Mouse (Mus musculus) myocyte (in vitro differentiated cells): ENCODE measurements around the gene Zfp385c.

ENCODE experiments used
- CEBPB ChIP-seq: IDR thresholded peaks from 2 replicates; pipeline ENCODE4 v1.6.1; 2011; ENCODE audit warnings: mild to moderate bottlenecking, moderate library complexity; ENCODE audit not compliant: poor library complexity, insufficient read depth, severe bottlenecking
- E2F4 ChIP-seq: IDR thresholded peaks from one replicate; pipeline ENCODE4 v1.6.1; 2011; ENCODE audit warnings: mild to moderate bottlenecking, control low read depth, moderate library complexity; ENCODE audit not compliant: insufficient read depth
- MAX ChIP-seq: IDR thresholded peaks from one replicate; pipeline ENCODE4 v1.6.1; 2011; ENCODE audit warnings: low read depth, mild to moderate bottlenecking, control low read depth
- MYOD1 ChIP-seq, 3 experiments: IDR thresholded peaks; one replicate each; pipeline ENCODE4 v1.6.1; 2011; ENCODE audit warnings: control low read depth in 2 of 3, low read depth in 2 of 3, mild to moderate bottlenecking in 2 of 3, moderate library complexity in 1 of 3; ENCODE audit not compliant: insufficient read length in 2 of 3, control insufficient read depth in 1 of 3
- MYOG ChIP-seq, 3 experiments: IDR thresholded peaks; one replicate each; pipeline ENCODE4 v1.6.1; 2011; ENCODE audit warnings: control low read depth in 2 of 3, low read depth in 2 of 3, mild to moderate bottlenecking in 2 of 3; ENCODE audit not compliant: insufficient read length in 2 of 3, control insufficient read depth in 1 of 3, insufficient read depth in 1 of 3
- POLR2A ChIP-seq: IDR thresholded peaks from one replicate; pipeline ENCODE4 v1.6.1; 2011; ENCODE audit warnings: low read depth, mild to moderate bottlenecking, control low read depth, moderate library complexity; ENCODE audit not compliant: insufficient read length
- POLR2AphosphoS2 ChIP-seq: IDR thresholded peaks from one replicate; pipeline ENCODE4 v1.6.1; 2011; ENCODE audit warnings: low read depth, control low read depth; ENCODE audit not compliant: insufficient read length
- REST ChIP-seq: IDR thresholded peaks from one replicate; pipeline ENCODE4 v1.6.1; 2011; ENCODE audit warnings: mild to moderate bottlenecking, control low read depth, moderate library complexity; ENCODE audit not compliant: insufficient read depth, insufficient read length
- SRF ChIP-seq: IDR thresholded peaks from one replicate; pipeline ENCODE4 v1.6.1; 2011; ENCODE audit warnings: low read depth; ENCODE audit not compliant: control insufficient read depth, insufficient read length
- TCF12 ChIP-seq: IDR thresholded peaks from one replicate; pipeline ENCODE4 v1.6.1; 2011; ENCODE audit warnings: mild to moderate bottlenecking, control low read depth; ENCODE audit not compliant: poor library complexity, insufficient read depth, severe bottlenecking
- TCF3 ChIP-seq: IDR thresholded peaks from one replicate; pipeline ENCODE4 v1.6.1; 2011; ENCODE audit warnings: low read depth, control low read depth; ENCODE audit not compliant: insufficient read length
- USF1 ChIP-seq: IDR thresholded peaks from one replicate; pipeline ENCODE4 v1.6.1; 2011; ENCODE audit warnings: low read depth, mild to moderate bottlenecking, control low read depth, moderate library complexity

GRCm38 (mm10) chr11:100737105-100737733 lies 45.0 kb upstream of the Zfp385c start:
- TF ChIP-seq POLR2A (no peak), TCF3 (no peak), CEBPB (no peak), USF1 (no peak), E2F4 (no peak), TCF12 (no peak), MYOD1 (IDR thresholded peaks at IDR 0.05; ENCODE audit: control insufficient read depth in 1 of 3, insufficient read length in 2 of 3, low read depth in 2 of 3) (no peak), REST (no peak), MYOG (IDR thresholded peaks at IDR 0.05; ENCODE audit: control insufficient read depth in 1 of 3, insufficient read depth in 1 of 3, insufficient read length in 2 of 3, low read depth in 2 of 3) (no peak), MAX (no peak), POLR2AphosphoS2 (no peak), SRF (no peak)
